Mouse (Mus musculus) CD4-positive, CD25-positive, alpha-beta regulatory T cell, adult 4 months (primary cell): ENCODE measurements around the gene Tbc1d10b. TPM values are rescaled to one million over a fixed set of nuclear protein-coding genes. Genes with fewer than 3 reads are reported as not detected.
A peak's percentile ranks its signal among the peaks of the same experiment; 100 is the strongest.
"Not testable (repeated sequence)": the region's sequence is repeated elsewhere in the genome, so short reads cannot be mapped to it uniquely, and the experiment has no call there.

Experiments
- ATAC-seq: one replicate; pipeline ENCODE4 v1.8.0; 2017
- polyA plus RNA-seq, 2 experiments: library from polyadenylated mRNA; unstranded; fragments of 100-300 nt; shearing (Covaris generic); gene quantifications; one replicate each; pipeline ENCODE4 v1.2.1; 2017

The Tbc1d10b gene
- polyA plus RNA-seq, 2 experiments from 2014 or later, result 12.5 to 18.4 TPM

DNA sequence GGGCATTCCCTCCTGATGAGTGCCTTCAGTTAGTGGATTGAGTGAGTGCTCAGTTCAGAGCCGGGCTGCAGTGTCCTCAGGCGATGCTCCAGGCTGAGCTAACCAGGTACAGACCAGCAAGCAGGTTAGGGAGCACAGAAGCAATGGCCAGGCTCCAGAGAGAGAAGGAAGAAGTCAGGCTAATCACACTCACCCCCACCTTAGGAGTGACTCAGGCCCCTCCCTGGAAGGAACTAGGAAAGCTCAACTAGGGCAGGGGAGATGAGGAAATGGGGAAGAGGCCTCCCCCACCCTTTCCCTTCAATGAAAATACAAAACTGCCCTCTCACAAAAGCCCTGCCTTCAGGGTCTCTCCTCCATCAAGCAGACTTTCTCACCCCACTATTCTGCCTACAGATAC, 1.7 kb downstream of the Tbc1d10b start:
- ATAC-seq, result no peak

DNA sequence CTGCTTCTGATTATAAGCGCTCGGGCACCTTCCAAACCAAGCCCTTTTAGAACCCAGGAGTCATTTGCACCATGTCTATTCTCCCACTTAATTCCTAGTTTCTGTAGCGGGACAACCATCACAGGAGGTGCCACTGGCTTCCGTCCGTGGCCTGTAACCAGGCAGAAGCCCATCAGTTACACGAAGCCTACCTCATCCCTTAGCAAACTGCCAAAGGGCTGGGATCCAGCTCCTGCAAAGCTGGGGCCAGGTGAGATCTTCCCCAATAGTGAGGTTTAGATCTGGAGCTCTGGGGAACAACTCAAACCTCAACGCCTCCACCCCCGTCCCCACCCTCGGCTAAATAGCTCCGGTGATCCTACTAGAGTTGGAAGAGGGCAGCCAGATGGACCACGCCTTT, 11.8 kb downstream of the Tbc1d10b start:
- no peak for ATAC-seq

DNA sequence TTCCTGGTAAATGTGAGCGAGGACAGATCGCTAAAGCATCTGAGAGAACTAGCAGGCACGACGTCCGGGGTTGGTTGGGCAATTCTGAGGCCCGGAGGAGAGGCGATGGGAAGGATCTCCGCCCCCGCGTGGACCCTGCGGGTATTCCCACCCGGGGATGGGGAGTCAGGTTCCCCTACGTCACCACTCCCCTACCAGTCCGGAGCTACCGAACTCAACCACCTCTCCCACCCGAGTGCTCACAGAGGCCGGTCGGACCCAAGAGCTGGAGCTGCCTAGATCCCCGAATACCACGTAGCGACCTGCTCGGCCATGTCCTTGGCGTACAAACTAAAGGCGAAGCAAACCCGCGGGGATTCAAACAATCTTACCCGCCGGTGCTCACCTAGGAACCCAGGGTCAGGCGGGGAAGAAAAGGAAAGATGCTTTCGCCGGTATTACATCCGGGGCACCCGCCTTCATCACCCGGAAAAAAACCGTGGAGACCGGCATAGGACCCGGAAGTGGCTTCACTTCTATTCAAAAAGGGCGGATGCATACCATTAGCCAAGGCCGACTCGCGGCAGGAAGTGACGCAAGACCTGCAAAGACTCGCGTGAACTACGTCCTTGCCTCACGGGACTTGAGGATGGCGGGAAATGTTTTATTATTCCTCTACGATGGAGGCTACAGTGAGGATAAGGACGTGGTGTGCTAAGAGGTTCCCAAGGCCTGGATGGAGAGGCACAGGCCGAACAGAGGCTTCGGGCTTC, 12.5 kb downstream of the Tbc1d10b start, which contains the start of gene Cd2bp2:
Gene Cd2bp2 (minus strand): TSS at position 507 of the 752 bp plus-strand sequence.
- peak; percentile 99 for ATAC-seq

DNA sequence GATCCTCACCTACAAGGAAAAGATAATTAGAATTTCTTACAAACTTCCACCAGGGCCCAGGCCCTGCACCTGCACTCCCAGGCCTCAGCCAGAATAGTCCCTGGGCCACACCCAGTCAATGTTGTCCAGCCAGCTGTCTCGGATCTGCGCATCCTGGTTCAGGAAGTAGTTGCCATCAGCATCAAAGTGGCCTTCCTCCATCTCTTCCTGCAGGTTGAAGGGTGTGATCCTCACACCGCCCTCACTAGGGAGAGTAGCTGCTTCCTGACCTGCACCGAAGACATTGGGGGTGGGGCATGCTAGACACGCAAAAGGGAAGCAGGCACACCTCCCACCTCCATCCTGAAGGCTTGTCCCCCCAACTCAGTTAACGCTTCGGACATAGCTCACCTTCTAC, 13.6 kb downstream of the Tbc1d10b start:
- no peak for ATAC-seq

DNA sequence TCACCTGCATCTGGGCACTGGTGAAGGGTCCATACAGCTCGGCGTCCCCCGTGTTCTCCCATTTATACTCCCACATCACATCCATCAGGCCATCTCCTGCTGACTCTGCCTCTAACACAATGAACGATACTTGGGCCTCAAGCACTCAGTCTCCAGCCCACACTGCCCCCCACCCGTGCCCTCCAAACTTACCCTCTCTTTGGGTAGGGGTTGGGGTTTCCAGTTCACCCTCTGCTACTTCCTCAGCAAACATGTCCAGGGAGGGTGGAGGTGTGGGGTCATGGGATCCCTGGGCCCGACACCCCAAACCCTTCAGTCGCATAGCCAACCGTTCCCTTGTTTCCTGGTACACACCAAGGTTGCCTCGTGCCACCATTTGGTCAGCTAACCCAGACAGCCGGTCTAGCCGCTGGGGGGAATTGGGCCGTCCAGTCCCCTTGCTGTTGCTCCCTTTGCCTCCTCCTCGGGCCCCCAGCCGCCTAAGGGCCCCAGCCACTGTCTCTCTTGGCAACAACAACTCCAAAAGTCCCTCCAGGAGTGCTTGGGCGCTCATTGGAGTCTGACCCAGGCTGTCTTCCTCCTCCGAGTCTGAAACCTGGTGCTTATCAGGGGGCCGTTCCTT, 14.1 kb downstream of the Tbc1d10b start:
- ATAC-seq, result no peak

DNA sequence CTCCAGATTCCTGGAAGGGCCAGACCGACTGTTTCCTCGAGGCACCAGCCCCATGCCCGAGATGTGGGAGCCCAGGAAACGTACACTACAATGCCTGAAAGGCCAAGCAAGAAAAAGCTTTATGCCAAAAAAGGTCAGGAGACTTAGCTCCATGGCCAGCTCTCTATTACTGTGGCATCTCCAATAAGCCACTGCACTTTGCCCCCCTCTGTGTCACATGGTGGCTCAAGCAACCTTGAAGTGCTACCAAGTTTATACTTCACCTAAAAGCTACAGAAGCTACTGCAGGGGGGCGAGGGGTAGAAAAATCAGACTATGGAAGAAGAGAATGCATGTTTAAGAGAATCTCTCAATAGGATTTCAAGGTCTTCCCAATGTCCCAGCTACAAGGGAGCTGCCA, 15.3 kb downstream of the Tbc1d10b start:
- no peak for ATAC-seq

DNA sequence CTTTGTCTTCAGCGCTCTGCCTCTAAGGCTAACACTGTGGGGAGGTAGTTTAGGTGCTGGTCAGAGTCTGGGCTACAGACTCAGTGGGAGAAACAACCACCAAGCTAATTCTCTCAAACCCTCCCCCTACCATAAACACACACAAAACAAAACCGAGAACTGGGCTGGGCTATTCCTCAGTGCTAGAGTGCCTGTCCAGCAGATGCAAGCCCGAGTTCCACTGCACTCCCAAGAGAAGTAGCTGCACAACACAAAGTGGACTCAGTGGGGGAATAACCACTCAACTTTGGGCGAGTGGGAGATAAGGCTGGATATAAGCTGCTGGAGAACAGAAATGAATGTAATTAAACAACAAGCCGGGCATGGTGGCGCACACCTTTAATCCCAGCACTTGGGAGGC, 17.6 kb downstream of the Tbc1d10b start:
- ATAC-seq, result no peak

DNA sequence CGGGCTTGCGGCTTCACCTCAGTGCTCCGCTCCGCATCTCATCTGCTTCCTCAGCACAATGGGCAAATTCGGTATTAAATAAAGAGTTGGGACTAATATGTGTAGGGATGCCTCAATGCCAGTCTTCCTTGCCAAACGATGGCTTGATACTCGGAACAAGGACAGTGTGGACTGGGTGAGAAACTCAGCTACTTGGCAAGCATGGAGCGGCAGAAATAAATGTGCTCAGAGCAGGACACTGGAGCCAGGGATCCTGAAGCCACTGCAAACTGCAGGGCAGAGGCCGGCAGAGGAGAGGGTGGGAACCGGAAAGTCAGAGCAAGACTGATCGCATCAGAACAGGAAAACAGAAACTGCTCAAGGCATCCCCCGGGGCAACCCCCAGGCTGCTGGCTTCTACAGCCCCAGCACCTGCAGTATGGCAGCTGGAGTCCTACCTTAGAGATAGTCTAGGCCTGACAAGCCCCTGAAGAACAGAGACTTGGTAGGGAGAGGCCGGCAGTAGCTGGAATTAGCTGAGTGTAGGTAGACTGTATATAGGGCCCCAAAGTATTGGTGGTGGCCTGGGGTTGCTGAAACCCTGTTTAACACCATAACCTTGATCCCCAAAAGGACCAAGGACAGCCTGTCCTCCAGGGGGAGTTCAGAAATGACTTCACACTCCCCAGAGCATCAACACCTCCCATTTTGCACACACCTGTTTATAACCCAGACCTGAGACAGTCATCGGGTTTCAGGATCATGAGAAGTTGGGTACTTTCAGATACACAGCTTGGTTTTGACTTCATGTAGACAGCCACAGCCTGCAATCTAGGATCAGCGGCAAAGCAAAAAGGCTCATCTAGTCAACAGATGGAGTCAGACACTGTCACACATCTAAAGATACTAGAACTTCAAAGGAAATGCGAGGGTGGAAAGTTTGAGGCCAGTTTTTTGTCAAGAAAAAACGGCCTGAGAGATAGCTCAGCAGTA, 19.7 kb downstream of the Tbc1d10b start:
- peak; percentile 77 for ATAC-seq

DNA sequence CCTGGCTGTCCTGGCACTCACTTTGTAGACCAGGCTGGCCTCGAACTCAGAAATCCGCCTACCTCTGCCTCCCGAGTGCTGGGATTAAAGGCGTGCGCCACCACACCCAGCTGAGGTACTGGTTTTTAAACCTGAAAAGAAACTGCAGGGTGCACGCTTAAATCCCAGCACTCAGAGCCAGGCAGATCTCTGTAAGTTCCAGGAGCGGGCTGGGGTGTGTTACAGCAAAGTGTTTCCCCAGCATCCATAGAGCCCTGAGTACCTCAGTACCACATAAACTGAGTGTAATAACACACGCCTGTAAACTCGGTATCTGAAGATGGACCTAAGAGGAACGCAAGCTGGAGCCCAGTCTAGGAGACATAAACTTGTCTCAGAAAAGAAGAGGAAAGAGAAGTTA, 20.9 kb downstream of the Tbc1d10b start:
- ATAC-seq, result no peak

DNA sequence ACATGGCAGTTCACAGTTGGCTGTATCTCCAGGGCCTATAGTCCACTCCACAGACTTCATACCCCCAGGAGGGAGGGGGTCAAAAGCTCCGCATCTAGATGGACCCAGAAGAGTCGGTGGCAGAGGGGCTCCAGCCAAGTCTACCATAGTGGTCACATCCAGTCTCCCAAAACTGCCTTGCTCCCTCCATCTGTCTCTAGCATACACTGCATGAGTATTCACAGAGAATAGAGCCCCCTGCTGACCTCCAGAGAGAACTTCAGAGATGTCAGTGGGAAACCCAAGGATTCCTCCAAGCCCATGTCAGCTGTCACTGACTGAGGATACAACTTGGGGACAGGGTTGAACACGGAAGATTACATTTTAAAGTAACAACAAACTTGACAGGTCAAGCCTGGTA, 22.7 kb downstream of the Tbc1d10b start:
- no peak for ATAC-seq

DNA sequence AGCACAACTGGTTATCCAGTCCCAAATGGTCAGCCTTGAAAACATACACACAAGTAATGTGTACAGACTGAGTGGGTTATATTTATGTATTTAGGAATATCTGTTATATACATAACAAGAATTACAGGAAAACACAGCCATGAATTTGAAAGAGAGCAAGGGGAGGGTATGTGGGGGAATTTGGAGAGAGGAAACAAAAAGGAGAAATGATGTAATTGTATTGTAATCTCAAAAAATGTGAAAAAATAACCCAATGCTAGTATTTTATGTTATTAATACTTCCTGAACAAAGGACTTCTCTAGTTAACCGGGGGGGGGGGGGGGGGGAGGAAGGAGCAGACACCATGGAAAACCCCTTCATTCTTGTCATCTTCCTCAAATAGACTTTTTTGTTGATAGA, 23.5 kb downstream of the Tbc1d10b start:
- no peak for ATAC-seq

DNA sequence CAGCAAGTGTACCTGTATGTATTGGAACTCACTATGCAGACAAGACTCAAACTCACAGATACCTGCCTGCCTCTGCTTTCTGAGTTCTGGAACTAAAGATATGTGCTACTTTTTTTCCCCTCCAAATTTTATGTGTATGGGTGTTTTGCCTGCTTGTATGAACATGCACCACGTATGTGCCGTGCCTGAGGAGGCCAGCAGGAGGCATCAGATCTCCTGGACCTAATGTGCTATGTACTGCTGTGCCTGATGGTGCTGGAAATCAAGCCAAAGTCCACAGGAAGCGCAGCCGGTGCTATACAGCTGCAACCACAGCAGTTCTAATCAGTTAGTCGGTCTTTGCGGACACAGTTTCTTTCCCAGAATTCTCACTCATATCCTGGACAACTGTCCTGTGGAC, 24.4 kb downstream of the Tbc1d10b start:
- no peak for ATAC-seq

DNA sequence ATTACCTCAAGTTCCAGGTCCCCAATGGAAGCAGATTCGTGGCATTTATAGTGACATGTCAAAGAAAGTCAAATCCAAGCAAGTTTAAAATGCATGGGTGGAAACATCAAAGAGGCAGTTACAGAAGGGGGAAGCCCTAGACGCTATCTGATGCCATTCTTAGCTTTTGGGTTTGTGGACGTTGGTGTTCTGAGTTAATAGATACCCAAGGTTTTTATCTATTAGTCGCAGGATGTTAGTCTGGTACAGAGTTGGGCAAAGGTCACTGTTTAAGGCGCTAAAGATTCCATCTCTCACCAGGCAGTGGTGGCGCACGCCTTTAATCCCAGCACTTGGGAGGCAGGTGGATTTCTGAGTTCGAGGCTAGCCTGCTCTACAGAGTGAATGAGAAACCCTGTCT, 24.9 kb downstream of the Tbc1d10b start:
- no peak for ATAC-seq

DNA sequence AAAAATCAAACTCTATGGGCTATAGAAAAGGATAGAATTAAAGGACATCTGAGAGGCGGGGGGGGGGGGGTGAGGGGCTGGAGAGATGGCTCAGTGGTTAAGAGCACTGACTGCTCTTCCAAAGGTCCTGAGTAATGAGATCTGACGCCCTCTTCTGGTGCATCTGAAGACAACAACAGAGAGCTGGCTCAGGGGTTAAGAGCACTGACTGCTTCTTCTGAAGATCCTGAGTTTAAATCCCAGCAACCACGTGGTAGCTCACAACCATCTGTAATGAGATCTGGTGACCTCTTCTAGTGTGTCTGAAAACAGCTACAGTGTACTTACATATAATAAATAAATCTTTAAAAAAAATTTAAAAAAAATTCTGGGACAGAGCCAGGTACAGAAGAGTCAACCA, 26.5 kb downstream of the Tbc1d10b start:
- ATAC-seq, result not testable (repeated sequence)

DNA sequence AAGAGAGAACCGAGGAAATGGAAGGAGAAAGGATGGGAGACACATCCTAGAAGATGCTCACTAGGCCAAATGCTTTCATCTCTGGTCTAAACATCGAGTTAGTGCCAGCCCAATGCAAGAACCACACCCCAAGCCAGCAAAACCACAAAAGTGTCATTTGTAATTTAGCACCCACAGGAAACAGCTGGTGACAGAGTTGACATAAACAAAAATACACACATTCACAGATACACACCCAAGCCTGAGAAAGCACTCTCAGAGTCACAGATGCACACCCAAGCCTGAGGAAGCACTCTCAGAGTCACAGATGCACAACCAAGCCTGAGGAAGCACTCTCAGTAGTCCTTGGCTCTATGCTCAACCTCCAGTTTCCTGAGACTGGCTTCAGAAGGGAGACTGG, 27.5 kb downstream of the Tbc1d10b start:
- peak; percentile 71 for ATAC-seq

DNA sequence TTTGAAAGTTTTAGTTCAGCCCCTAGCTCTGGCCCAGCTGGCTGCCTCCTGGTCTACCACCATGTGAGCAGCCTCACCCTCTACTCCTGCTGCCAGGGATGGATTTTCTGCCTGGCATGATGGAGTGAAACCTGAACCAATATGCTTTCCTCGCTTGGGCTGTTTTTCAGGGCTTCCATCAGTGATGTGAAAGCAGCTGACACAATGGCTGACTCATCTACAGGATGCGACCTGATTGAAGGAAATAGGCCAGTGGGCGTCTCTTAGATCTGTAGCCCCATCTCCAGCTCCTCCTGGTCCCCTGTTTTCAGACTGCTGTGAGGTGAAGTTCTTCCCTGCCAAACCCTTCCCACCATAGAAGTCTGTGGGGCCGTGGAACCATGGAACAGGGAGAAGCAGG, 31.3 kb downstream of the Tbc1d10b start:
- peak; percentile 80 for ATAC-seq

DNA sequence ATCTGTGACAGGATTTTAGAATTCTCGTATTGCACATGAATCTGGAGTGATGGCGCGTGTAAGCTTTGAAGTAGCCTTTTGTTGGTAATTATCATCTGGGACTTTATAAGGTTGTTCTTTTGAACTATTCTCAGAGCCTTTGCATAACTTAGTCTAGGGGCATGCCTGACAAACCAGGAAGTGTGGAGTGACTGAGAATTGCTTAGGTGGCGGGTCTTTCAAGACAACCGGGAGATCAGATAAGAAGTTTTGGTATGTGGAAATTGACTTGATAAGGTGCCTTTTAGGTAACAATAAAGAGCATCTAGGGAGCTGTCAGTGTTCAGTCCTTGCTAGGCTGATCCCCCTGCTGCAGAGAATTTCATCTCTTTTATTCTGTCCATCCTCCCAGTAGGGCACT, 41.8 kb downstream of the Tbc1d10b start:
- peak; percentile 57 for ATAC-seq

DNA sequence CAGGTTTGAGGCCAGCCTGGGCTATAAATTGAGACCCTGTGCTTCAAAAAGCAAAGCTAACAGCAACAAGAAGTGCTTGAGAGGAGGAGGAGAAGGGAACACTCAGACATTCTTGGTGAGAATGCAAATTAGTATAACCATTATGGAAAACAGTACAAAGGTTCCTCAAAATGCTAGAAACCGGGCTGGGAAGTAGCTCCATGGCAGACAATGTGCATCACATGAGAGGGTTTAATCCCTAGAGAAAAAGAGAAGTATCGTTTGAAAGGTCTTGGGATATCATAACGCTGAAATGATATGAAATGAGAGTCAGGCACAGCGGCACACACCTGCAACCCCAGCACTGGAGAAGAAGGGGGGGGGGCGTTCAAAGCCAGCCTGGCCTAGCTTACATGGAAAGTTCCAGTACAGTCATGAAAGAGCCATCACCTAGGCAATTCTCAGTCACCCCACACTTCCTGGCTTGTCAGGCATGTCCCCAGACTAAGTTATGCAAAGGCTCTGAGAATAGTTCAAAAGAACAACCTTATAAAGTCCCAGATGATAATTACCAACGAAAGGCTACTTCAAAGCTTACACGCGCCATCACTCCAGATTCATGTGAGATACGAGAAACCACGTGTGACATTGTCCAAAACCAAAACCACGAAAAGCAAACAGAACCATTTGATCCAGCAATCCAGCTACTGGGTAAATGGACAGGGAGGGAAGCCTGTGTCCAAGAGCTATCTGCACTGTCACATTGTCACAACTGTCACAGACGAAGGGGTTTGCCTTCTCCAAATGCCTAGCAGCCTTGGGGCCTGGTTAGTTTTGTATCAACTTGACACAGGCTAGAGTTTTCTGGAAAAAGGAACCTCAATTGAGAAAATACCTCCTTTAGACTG, 42.4 kb downstream of the Tbc1d10b start:
- ATAC-seq, result peak; percentile 91

DNA sequence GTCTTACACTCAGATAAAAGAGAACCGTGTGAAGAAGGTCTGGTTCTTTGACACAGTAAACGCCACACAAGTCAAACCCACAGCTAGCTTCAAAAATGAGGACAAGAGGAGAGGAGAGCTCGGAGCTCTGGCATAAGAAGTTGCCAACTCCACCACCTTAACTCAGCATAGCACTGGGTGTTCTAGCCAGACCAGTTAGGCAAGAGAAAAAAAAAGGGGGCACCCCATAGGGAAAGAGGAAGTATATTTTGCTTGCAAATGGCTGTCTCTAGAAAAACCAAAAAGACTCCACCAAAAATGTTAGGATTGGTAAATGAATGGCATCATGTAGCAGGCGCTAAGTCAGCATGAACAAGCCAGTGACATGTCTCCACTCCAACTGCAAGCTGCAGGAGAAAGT, 44.3 kb downstream of the Tbc1d10b start:
- ATAC-seq, result no peak

DNA sequence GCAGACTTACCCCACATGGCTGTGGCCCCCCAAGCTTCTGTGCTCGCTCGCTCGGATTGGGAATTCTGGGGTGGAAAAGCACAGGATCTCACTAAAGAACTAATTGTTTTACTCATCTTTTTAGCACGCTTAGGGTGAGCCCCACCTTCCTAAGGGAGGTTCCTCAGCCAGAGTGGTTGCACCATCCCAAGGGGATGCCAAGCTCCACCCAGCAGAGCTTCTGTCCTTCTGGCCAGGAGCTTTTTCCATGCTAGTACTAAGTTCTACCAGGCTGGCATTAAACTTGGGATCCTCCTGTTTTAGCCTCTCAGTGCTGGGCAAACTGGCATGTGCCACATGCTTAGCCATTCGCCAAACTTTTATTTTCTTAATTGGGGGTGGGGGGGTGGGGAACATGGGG, 45.7 kb downstream of the Tbc1d10b start:
- no peak for ATAC-seq

DNA sequence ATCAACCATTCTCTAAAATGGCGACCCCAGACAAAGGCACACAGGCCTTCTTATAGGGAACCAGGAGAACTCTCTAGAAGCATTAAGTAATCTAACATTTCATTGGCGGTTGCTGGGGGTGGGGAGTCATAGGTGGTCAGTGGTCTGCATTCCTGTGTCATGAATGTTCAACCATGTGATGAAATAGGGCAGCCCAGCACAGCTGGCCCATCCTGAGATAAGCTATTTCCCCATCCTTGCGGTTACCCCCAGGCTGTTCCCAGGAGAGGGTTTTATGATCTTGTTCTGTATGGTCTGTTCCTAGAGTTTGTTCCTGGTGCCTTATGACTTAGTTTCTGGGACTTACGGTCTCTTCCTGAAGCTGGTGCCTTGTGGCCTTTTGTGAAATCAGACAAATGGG, 50.7 kb downstream of the Tbc1d10b start:
- ATAC-seq, result no peak

DNA sequence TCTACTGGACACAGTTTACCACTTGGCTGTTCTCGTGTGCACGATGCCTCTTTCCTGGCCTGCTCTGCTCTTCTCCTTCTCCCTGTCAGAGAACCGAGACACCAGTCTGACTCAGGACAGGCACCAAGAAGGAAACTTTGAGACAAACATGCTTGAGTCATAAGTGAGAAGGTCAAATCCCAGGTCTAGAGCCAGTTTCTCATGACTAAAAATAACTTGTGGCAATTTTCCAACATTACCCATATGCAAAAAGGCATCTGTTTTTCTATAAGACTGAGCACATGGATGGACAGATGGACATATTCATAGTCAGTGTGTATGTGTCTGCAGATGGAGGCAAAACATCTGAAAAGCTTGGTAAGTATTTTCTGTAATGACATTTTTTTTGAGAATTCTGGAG, 54.8 kb downstream of the Tbc1d10b start:
- ATAC-seq, result no peak
